Mouse (Mus musculus) gastrocnemius, adult 2 months (tissue): ENCODE measurements around the gene Rbm47. TPM values are rescaled to one million over a fixed set of nuclear protein-coding genes. Genes with fewer than 3 reads are reported as not detected.
A peak's percentile ranks its signal among the peaks of the same experiment; 100 is the strongest.
"Not testable (repeated sequence)": the region's sequence is repeated elsewhere in the genome, so short reads cannot be mapped to it uniquely, and the experiment has no call there.

ENCODE experiments used
- DNase-seq: peaks from one replicate; pipeline ENCODE4 v3.0.0; 2022
- H3K27ac ChIP-seq: fragments of 200-600 bp; 2 replicates; pipeline ENCODE4 v1.8.1; 2022; ENCODE audit warnings: mild to moderate bottlenecking
- H3K4me3 ChIP-seq: fragments of 200-600 bp; 2 replicates; pipeline ENCODE4 v1.8.1; 2022; ENCODE audit warnings: mild to moderate bottlenecking, moderate library complexity
- CTCF ChIP-seq: fragments of 200-600 bp; IDR thresholded peaks from 2 replicates; pipeline ENCODE4 v1.8.1; 2022; ENCODE audit warnings: antibody characterized with exemption, mild to moderate bottlenecking, moderate library complexity
- intact Hi-C: fragments of 180-260 bp; cut with DNase I; formaldehyde crosslinking; loops from one replicate; pipeline ENCODE4 v1.15.1; 2025
- microRNA-seq: library from miRNA; unstranded; fragments of <30 nt; microRNA quantifications from one replicate; pipeline ENCODE4 v1.2.0, GENCODE M21; 2021
- total RNA-seq, 2 experiments: library from RNA; stranded (reverse); gene quantifications; 2 replicates each; pipeline ENCODE4 v1.2.3; 2021

Gene Rbm47
- total RNA-seq, 2 experiments from 2014 or later, result 0.64 to 0.66 TPM

GRCm38 (mm10) chr5:66000074-66000473 lies 172.8 kb downstream of the Rbm47 start:
- TF ChIP-seq CTCF, result no peak
- H3K27ac ChIP-seq, result no peak overlapping the region
- DNase-seq, result peak; percentile 81
- H3K4me3 ChIP-seq, result no peak overlapping the region
- intact Hi-C loops, result no loop called here

DNA sequence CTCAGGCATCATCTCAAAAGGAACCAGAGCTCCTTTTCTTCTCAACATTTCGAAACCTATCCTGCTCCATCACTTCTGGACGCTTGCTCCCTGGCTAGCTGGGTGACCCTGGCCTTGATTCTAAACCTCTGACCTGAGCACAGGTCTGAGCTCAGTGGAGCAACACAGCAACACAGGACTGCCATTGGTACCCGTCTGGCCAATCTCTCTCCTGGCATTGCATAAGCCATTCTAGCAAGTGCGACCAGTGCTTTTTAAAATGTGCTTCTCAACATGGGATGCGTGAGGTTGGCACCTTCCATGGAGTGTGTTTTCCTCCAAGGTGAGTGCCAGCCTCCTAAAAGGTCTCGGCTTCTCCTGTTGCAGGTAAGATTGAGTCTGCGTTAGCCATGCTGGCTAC lies 173.8 kb downstream of the Rbm47 start:
- TF ChIP-seq CTCF, result no peak
- DNase-seq, result no peak
- Histone ChIP-seq H3K4me3 (no peak overlapping the region), H3K27ac (no peak overlapping the region)
- intact Hi-C loops, result no loop called here

DNA sequence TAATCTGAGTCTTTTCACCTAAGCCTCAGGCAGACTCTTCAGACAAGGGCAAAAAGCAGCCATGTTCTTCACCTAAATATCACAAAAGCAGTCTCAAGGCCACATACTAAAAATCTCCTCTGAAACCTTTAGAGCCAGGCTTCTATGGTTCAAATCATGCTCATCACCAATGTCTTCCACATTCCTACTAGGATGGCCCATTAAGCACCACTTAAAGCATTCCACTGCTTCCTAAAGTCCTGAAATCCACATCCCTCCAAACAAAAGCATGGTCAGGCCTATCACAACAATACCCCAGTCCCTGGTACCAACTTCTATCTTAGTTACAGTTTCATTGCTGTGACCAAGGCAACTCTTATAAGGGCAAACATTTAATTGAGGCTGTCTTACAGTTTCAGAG lies 175.1 kb downstream of the Rbm47 start:
- intact Hi-C loops, result no loop called here
- no peak overlapping the region for H3K4me3 ChIP-seq
- no peak for TF ChIP-seq CTCF
- no peak for DNase-seq
- H3K27ac ChIP-seq, result no peak overlapping the region

GRCm38 (mm10) chr5:65994643-65995042 lies 178.3 kb downstream of the Rbm47 start:
- Histone ChIP-seq H3K4me3 (no peak overlapping the region), H3K27ac (no peak overlapping the region)
- no peak for TF ChIP-seq CTCF
- intact Hi-C loops, result no loop called here
- no peak for DNase-seq

DNA sequence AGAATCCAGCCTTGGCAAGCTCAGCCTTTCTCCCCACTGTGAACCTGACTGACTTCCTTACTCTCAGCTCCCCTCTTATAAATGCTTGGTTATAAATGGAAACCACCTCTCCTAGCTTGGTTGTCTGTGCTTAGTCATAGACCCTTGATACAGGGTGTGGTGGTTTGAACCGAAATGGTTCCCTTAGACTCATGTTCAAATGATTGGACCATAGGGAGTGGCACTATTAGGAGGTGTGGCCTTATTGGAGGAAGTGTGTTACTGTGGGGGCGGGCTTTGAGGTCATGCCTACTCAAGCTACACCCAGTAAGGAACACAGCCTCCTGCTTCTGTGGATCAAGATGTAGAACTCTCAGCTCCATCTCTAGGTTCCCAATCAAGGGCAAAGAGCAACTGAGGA lies 181.7 kb downstream of the Rbm47 start:
- DNase-seq, result no peak
- H3K27ac ChIP-seq, result no peak overlapping the region
- no peak overlapping the region for H3K4me3 ChIP-seq
- intact Hi-C loops, result no loop called here
- no peak for TF ChIP-seq CTCF

- intact Hi-C loops, DNase-seq, H3K4me3 ChIP-seq: not testable (repeated sequence)
These were observed 185.9 kb downstream of the Rbm47 start for GRCm38 (mm10) chr5:65987004-65987403.

DNA sequence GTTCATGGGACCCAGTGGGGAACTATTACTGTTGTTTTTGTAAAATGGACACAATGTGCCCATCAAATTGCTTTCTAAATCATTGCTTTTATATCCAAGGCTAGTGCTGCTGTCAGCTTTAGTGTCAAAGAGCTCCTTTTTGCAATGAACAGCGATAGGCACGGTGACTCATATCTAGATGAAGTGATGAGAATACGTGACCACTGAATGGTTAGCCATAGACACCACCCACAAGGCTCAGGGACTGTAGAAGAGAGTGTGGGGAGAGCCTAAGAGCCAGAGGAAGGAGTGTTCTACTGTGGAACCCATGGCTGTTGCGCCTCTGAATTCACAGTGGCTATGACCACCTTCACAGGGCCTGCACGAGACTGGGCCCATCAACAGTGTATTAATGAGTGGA lies 186.5 kb downstream of the Rbm47 start:
- intact Hi-C loops, result no loop called here
- no peak overlapping the region for H3K27ac ChIP-seq
- TF ChIP-seq CTCF, result no peak
- no peak overlapping the region for H3K4me3 ChIP-seq
- DNase-seq, result no peak

More at GRCm38 (mm10) chr5:65987004-65987403, 185.9 kb downstream of the Rbm47 start:
- not testable (repeated sequence) for H3K27ac ChIP-seq

- no peak overlapping the region for H3K4me3 ChIP-seq
- intact Hi-C loops, result no loop called here
- DNase-seq, result no peak
These were observed 197.2 kb downstream of the Rbm47 start for GRCm38 (mm10) chr5:65975731-65976130.

DNA sequence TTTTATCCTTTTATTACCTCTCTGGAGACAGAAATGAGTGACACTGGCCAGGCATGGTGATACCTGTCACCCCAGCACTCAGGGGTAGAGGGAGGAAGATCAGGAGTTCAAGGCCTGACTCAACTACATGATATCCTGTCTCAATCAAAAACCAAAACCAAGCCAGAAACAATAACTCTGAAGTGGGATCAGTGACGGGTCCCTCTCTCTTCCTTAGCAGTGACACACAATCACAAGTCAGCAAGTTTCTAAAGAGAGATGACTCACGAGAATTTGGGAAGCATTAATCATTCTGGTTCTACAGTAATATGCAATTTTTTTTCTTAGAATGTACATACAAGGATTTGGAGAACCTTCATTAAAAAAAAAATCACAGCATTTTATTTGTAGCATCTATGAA lies 199.7 kb downstream of the Rbm47 start:
- H3K27ac ChIP-seq, result no peak overlapping the region
- no peak for TF ChIP-seq CTCF
- no peak overlapping the region for H3K4me3 ChIP-seq
- no peak for DNase-seq
- intact Hi-C loops, result no loop called here

More at GRCm38 (mm10) chr5:65975731-65976130, 197.2 kb downstream of the Rbm47 start:
- TF ChIP-seq CTCF, result no peak
- no peak overlapping the region for H3K27ac ChIP-seq

- Histone ChIP-seq H3K27ac (no peak overlapping the region), H3K4me3 (no peak overlapping the region; the same call in 1 of the 2 replicates)
- TF ChIP-seq CTCF, result no peak
- DNase-seq, result no peak
- intact Hi-C loops, result loop anchor here (10.0 kb wide), 1 partner anchor 107 kb away; no protein-coding TSS in a partner anchor
These were observed 204.9 kb downstream of the Rbm47 start for GRCm38 (mm10) chr5:65968004-65968403.

DNA sequence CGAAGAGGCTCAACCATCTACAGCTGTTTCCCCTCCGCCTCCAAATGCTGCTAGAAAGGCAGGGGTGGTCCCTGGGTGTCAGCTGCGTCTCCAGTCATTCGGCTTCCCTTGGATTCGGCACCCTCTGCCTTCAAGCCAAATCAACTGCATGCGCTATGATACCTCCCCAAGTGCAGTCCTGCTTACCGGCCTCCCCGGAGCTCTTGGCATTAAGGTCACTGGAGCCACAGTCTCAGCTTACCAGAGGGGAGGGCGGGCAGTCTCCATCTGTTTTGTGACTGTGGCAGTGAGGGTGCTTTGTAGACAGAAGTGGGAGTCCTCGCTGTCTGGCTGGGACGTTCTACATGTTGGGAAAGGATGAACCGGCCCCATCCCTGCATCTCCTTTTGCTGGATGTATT lies 205.8 kb downstream of the Rbm47 start:
- intact Hi-C loops, result loop anchor here (10.0 kb wide), 1 partner anchor 108 kb away; no protein-coding TSS in a partner anchor
- no peak for TF ChIP-seq CTCF
- H3K27ac ChIP-seq, result peak overlapping the region; percentile 48; the same call in 1 of the 2 replicates
- DNase-seq, result peak; percentile 57
- peak overlapping the region; percentile 41 for H3K4me3 ChIP-seq

Small RNA genes within 50 kb of the gene (microRNA-seq; reads per million reads assigned to microRNA genes)
- gene Gm25952, result not detected

Other genes with a start within 250 kb of the Rbm47 start
- 10 to 100 TPM; 16.9 to 21.3 TPM for gene Chrna9, start 238.2 kb downstream of the Rbm47 start, total RNA-seq
- gene 9130230L23Rik, start 168.8 kb downstream of the Rbm47 start, total RNA-seq, result under 1 TPM in 1 of 2 experiments, not detected in 1; 0.28 TPM
- gene Nsun7, start 86.8 kb upstream of the Rbm47 start, total RNA-seq, result under 1 TPM in 1 of 2 experiments, not detected in 1; 0.05 TPM